Mouse (Mus musculus) embryo, embryonic 11 days (tissue): ENCODE measurements at regions not wholly inside any gene's neighbourhood (a gene's known extent, or its start where the extent isn't known, plus 50 kb on each side); places are given as distances from the start of the nearest gene placed in this dataset.
A peak's percentile ranks its signal among the peaks of the same experiment; 100 is the strongest.
"Not testable (repeated sequence)": the region's sequence is repeated elsewhere in the genome, so short reads cannot be mapped to it uniquely, and the experiment has no call there.

Source experiments
- DNase-seq: peaks from one replicate; pipeline ENCODE4 v3.0.0-alpha.2; 2015

DNA sequence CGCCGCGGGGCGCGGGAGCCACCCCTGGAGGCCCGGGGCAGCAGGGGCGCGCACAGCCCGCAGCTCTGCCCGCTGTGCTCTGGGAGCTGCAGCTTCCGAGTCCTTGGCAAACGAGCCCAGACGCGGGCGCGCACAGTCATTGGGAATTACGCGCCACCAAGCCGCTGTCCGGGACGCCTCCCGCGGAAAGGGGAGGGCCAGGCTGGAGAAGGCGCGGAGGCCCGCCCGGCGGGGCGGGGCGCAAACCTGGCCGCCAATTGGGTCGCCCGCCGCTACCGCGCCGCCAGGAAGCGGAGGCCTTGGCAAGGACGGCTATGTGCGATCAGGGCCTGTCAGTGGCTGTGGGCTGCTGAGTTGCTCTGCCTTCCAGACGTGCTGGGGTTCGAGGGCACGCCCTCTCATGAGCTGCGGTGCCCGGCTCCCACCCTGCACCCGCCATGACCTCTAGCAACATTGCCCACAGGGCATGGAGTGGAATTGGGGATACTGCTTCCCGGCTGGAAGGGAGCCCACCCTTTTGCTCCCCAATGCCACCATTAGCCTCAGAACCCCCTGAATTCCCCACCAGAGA lies 739.1 kb upstream of the Ywhaq start:
- DNase-seq = peak; percentile 34

- not testable (repeated sequence) for DNase-seq
Measured at GRCm38 (mm10) chr12:22155341-22155740, 737.9 kb upstream of the Ywhaq start.
